Mouse (Mus musculus): ENCODE measurements around the gene Tmem72.

DNA sequence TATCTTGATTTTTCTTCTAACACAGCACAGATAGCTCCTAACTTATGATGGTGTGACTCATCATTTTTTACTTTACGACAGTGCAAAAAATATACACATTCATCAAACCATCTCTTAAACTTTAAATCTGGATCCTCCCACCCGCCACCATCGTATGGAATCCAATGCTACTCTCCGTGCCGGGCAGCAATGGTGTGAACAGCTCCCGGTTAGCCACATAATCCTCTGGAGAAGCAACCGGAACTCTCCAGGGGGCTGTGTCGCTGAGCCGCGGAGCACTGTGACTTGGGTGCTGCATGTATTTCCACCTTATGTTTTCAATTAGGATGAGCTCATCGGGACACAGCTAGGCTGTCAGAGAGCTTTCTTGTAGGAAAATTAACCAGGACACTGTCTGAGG is 73.8 kb downstream of the Tmem72 start:
- TF ChIP-seq CTCF (IDR thresholded peaks at IDR 0.05; ENCODE audit: extremely low read depth, insufficient read length, insufficient replicate concordance, low read depth, low read length) (no peak), POLR2A (IDR thresholded peaks at IDR 0.05; ENCODE audit: low read depth, low read length) (no peak)

All from small intestine, adult 2 months (tissue).